Mouse (Mus musculus) megakaryocyte-erythroid progenitor cell, adult 5-6 weeks (primary cell): ENCODE measurements around the gene Cstad. TPM values are rescaled to one million over a fixed set of nuclear protein-coding genes. Genes with fewer than 3 reads are reported as not detected.

Experiments used
- ATAC-seq: replicated peaks from 2 replicates; pipeline ENCODE4 v1.8.0; 2016; ENCODE audit warnings: mild to moderate bottlenecking, inconsistent platforms; ENCODE audit not compliant: severe bottlenecking, poor library complexity, low FRiP score, low TSS enrichment
- total RNA-seq, 2 experiments: library from RNA; stranded (forward) in 1 of 2; stranded (reverse) in 1 of 2; fragments of 200-1000, 215-1000 nt in 1 of 2; fragments of >200 nt in 1 of 2; fragmentation: Nextera tagmentation in 1 of 2; gene quantifications; 2 replicates each; pipeline ENCODE4 v1.2.3; 2014 to 2017

The Cstad gene
- total RNA-seq, 2 experiments from 2014 or later: not detected

DNA sequence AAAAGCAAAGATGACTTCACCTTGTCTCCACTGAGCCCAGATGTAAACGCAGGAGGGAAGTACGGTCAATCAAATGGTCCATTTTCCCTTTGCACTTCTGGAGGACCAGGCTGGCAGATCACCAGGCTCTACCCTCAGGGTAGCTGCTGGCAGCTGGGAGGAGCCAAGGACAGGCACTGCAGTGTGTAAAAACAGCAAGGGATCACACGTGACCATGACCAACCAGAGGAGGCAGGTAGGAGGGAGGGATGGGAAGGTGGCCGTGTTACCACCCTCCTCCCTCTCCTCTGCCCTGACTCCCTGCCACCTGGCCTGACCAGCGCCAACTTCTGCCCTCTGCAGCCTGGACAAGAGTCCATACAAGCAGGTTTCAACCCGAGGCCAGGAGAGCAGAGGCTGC, 59.7 kb downstream of the Cstad start:
- no peak for ATAC-seq

DNA sequence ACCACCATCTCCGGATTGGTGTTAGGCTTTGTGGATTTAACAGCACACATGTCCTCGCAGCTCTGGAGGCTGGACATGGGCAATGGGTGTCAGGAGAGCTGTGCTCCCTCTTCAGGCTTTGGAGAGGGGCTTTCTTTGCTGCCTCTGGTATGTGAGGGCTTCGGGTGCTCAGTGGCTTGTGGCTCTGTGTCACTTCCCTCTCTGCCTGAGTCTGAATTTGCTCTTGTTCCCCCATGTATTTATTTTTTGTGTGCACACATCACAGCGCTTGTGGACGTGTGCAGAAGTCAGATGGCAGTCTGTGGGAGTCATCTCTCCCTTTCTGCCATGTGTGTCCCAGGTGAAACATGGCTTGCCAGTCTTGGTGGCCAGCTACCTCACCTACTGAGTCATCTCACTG, 60.9 kb downstream of the Cstad start:
- ATAC-seq: no peak

DNA sequence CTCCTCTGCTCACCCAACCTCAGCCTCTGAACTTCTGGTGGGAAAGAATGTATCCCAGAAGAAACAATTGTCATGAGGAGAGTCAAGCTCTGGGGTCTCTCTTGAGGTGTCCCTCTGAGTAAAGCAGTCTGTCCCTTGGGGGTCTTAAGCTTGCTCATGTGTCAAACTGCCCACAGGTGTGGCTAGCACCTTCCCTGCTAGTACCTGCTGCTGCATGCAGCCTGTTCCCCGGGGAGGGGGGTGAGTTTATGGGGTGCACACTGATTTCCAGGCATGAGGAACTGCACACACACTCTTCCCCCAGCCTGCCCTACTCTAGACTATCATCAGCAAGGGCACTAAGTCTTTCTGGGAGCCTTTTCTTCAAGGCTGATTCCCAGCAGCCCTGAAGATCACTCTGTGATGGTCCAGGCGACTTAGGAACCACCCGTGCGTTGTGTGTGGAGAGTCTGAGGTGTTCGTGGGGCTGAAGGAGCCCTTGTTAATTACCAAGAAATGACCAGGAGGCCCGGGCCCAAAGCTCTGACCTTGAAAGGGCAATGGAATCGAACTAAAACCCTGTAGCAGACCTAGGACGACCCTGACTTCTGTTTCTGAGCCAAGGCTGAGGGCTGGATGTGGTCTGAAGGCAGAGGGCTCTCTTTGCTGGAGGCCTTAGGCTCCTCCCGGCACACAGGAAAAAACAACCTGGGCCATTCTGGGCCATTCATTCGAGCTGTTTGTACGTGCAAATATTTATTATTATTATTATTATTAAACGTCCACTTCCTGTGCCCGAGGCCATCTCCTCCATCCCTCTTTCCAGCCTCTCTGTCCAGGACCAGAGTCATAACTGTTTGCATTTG, 62.1 kb downstream of the Cstad start:
- no peak for ATAC-seq

DNA sequence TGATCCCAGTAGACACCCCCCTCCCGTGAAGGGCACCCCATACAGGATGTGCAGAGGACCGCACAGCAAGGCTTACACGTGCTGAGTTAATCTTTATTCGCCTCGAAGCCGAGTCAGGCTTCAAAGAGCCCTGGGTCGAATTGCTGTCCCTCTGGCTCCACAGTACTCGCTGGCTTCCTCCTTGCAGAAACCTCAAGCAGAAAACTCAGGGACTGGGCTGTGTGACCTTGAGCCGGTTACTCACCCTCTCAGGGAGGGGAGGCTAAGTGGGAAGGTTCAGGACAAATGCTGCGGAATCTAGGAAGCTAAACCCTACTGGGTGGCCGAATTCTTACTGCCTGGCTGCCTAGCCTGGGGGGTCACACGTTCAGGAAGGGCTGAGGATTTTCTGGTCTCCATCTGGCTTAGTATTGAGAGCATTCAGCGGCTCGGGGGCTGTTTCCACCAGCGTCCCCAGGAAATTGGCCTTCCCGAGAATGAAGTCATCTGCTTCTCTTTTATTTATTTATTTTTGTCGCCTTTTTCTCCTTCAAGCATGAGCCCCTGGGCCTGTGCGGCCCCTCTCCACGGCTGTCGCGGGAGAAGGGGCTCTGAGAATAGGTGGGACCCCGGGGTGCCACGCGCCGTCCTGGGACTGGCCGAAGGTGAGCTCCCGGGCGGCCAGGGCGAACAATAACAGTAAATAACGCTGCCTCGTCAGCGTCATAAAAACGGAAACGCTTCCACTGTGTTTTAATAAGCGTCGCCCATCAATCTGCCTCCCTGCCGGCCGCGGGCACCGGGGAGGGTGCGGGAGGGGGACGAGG, 63.0 kb downstream of the Cstad start:
- ATAC-seq: no peak

DNA sequence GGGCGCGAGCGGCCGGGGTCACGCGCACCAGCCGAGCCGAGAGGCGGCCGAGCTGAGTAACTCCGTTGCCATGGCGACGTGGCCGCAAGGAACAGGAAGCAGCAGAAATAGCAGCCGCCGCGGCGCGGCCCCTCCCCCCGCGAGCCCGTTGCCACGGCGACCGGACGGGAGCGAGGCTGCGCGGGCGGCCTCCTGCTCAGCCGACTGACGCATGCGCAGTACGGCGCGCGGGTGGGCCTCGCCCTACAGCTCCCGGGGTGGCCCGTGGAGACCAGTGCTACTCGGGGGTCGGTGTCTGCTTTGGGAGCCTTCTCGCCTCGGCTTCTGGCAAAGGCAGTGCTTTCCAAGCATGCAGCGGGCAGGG, 63.6 kb downstream of the Cstad start:
- ATAC-seq: peak; percentile 70

Other genes with a start within 250 kb of the Cstad start
- gene Sh3glb2, start 235.7 kb upstream of the Cstad start, total RNA-seq (2014; fragmentation: Nextera tagmentation): 47.0 and 48.4 TPM in 2 replicates
- 25.7 and 28.5 TPM in 2 replicates for gene Sh3glb2, start 235.7 kb upstream of the Cstad start, total RNA-seq (2017)
- 17.8 and 35.0 TPM in 2 replicates for gene Miga2, start 230.8 kb upstream of the Cstad start, total RNA-seq (2014; fragmentation: Nextera tagmentation)
- gene Miga2, start 230.8 kb upstream of the Cstad start, total RNA-seq (2017): 8.0 and 11.4 TPM in 2 replicates
- gene Dolpp1, start 202.8 kb upstream of the Cstad start, total RNA-seq (2014; fragmentation: Nextera tagmentation): 24.0 and 29.0 TPM in 2 replicates
- gene Dolpp1, start 202.8 kb upstream of the Cstad start, total RNA-seq (2017): 16.3 and 19.7 TPM in 2 replicates
- 24.3 and 29.2 TPM in 2 replicates for gene Crat, start 179.2 kb upstream of the Cstad start, total RNA-seq (2014; fragmentation: Nextera tagmentation)
- gene Crat, start 179.2 kb upstream of the Cstad start, total RNA-seq (2017): 11.2 and 16.0 TPM in 2 replicates
- gene Ptpa, start 179.0 kb upstream of the Cstad start, total RNA-seq (2014; fragmentation: Nextera tagmentation): 228 and 237 TPM in 2 replicates
- 74.1 and 93.5 TPM in 2 replicates for gene Ptpa, start 179.0 kb upstream of the Cstad start, total RNA-seq (2017)
- gene Ier5l, start 120.8 kb upstream of the Cstad start, total RNA-seq (2014; fragmentation: Nextera tagmentation): not detected in 2 replicates
- 0.56 TPM in 1 of 2 replicates, not detected in the other for gene Ier5l, start 120.8 kb upstream of the Cstad start, total RNA-seq (2017)
- 0.54 and 1.2 TPM in 2 replicates for gene 1700001O22Rik, start 208.6 kb downstream of the Cstad start, total RNA-seq (2014; fragmentation: Nextera tagmentation)
- gene 1700001O22Rik, start 208.6 kb downstream of the Cstad start, total RNA-seq (2017): not detected in 2 replicates
- 23.7 and 36.8 TPM in 2 replicates for gene Ntmt1, start 212.8 kb downstream of the Cstad start, total RNA-seq (2014; fragmentation: Nextera tagmentation)
- 9.8 and 14.7 TPM in 2 replicates for gene Ntmt1, start 212.8 kb downstream of the Cstad start, total RNA-seq (2017)
- gene Asb6, start 235.3 kb downstream of the Cstad start, total RNA-seq (2014; fragmentation: Nextera tagmentation): 30.1 and 31.3 TPM in 2 replicates
- 16.2 and 37.6 TPM in 2 replicates for gene Asb6, start 235.3 kb downstream of the Cstad start, total RNA-seq (2017)
- not detected in 2 replicates for gene Prrx2, start 239.9 kb downstream of the Cstad start, total RNA-seq (2014; fragmentation: Nextera tagmentation)
- gene Prrx2, start 239.9 kb downstream of the Cstad start, total RNA-seq (2017): not detected in 2 replicates